Mouse (Mus musculus): ENCODE data around the gene Slco3a1. TPM values are rescaled to one million over a fixed set of nuclear protein-coding genes. Genes with fewer than 3 reads are reported as not detected.

Gene Slco3a1
- polyA plus RNA-seq, 1 experiment from 2014 or later: 42.8 TPM

- ATAC-seq (no peak), DNase-seq (ENCODE audit: low spot score) (no peak)
- no peaks in the 10 kb centered on the region for H3K9me3 ChIP-seq (ENCODE audit: low read length)
- no peak overlapping the region for H3K4me3 ChIP-seq (ENCODE audit: low read depth, low read length)
- H3K9ac ChIP-seq (replicated peaks; ENCODE audit: low read depth): no peak overlapping the region
- H3K27ac ChIP-seq (ENCODE audit: low read length): no peak overlapping the region
- H3K4me1 ChIP-seq (ENCODE audit: insufficient read depth, low read depth, low read length): no peaks in the 10 kb centered on the region
- no peaks in the 10 kb centered on the region for H3K36me3 ChIP-seq (ENCODE audit: insufficient read depth, low read length)
- WGBS: 78% methylated on average over 5 of the region's 5 CpGs
- H3K27me3 ChIP-seq (replicated peaks; ENCODE audit: insufficient read depth, low read length): no peaks in the 10 kb centered on the region
- TF ChIP-seq EP300 (IDR thresholded peaks at IDR 0.05) (no peak), CTCF (IDR thresholded peaks at IDR 0.05) (no peak)
- H3K4me2 ChIP-seq (replicated peaks; ENCODE audit: low read depth, low read length): no peak overlapping the region
Measured at GRCm38 (mm10) chr7:74445148-74445547, 109.4 kb downstream of the Slco3a1 start.

GRCm38 (mm10) chr7:74442380-74442779, 112.2 kb downstream of the Slco3a1 start:
- TF ChIP-seq EP300 (IDR thresholded peaks at IDR 0.05): 0 out of 2 replicates have a peak, but pooled peaks have one; percentile 13
- no peak for TF ChIP-seq CTCF (IDR thresholded peaks at IDR 0.05)
- DNase-seq (ENCODE audit: low spot score) (no peak), ATAC-seq (no peak)
- H3K4me2 ChIP-seq (replicated peaks; ENCODE audit: low read depth, low read length): no peak overlapping the region
- H3K27me3 ChIP-seq (replicated peaks; ENCODE audit: insufficient read depth, low read length): no peaks in the 10 kb centered on the region
- no peaks in the 10 kb centered on the region for H3K4me1 ChIP-seq (ENCODE audit: insufficient read depth, low read depth, low read length)
- H3K9me3 ChIP-seq (ENCODE audit: low read length): no peaks in the 10 kb centered on the region
- 48% methylated on average over 5 of the region's 5 CpGs for WGBS
- H3K36me3 ChIP-seq (ENCODE audit: insufficient read depth, low read length): no peaks in the 10 kb centered on the region
- no peak overlapping the region for H3K27ac ChIP-seq (ENCODE audit: low read length)
- H3K9ac ChIP-seq (replicated peaks; ENCODE audit: low read depth): no peak overlapping the region
- no peak overlapping the region for H3K4me3 ChIP-seq (ENCODE audit: low read depth, low read length)

- Histone ChIP-seq H3K4me2 (replicated peaks; ENCODE audit: low read depth, low read length) (no peak overlapping the region), H3K27ac (ENCODE audit: low read length) (no peak overlapping the region), H3K27me3 (replicated peaks; ENCODE audit: insufficient read depth, low read length) (no peaks in the 10 kb centered on the region), H3K9ac (replicated peaks; ENCODE audit: low read depth) (no peak overlapping the region), H3K4me1 (ENCODE audit: insufficient read depth, low read depth, low read length) (no peaks in the 10 kb centered on the region), H3K4me3 (ENCODE audit: low read depth, low read length) (no peak overlapping the region), H3K36me3 (ENCODE audit: insufficient read depth, low read length) (no peaks in the 10 kb centered on the region), H3K9me3 (ENCODE audit: low read length) (no peaks in the 10 kb centered on the region)
- TF ChIP-seq CTCF (IDR thresholded peaks at IDR 0.05): no peak
- no peak for TF ChIP-seq EP300 (IDR thresholded peaks at IDR 0.05)
- DNase-seq (ENCODE audit: low spot score): no peak
- no peak for ATAC-seq
- WGBS: 27% methylated on average over 1 of the region's 1 CpGs
Measured at GRCm38 (mm10) chr7:74437534-74437933, 117.0 kb downstream of the Slco3a1 start.

- ATAC-seq: peak; percentile 87
- peak; percentile 75 for DNase-seq (ENCODE audit: low spot score)
- Histone ChIP-seq H3K36me3 (ENCODE audit: insufficient read depth, low read length) (no peaks in the 10 kb centered on the region), H3K4me1 (ENCODE audit: insufficient read depth, low read depth, low read length) (no peaks in the 10 kb centered on the region), H3K27ac (ENCODE audit: low read length) (no peak overlapping the region; the same call in 1 of the 2 replicates), H3K4me3 (ENCODE audit: low read depth, low read length) (no peak overlapping the region), H3K9ac (replicated peaks; ENCODE audit: low read depth) (no peak overlapping the region), H3K4me2 (replicated peaks; ENCODE audit: low read depth, low read length) (no peak overlapping the region), H3K9me3 (ENCODE audit: low read length) (no peaks in the 10 kb centered on the region), H3K27me3 (replicated peaks; ENCODE audit: insufficient read depth, low read length) (no peaks in the 10 kb centered on the region)
- peak; percentile 96 for TF ChIP-seq EP300 (IDR thresholded peaks at IDR 0.05)
- no peak for TF ChIP-seq CTCF (IDR thresholded peaks at IDR 0.05)
- WGBS: 52% methylated on average over 2 of the region's 2 CpGs
Measured at GRCm38 (mm10) chr7:74436642-74437041, 117.9 kb downstream of the Slco3a1 start.

- 57% methylated on average over 2 of the region's 2 CpGs for WGBS
- no peaks in the 10 kb centered on the region for H3K9me3 ChIP-seq (ENCODE audit: low read length)
- no peak overlapping the region for H3K4me2 ChIP-seq (replicated peaks; ENCODE audit: low read depth, low read length)
- ATAC-seq: no peak
- no peaks in the 10 kb centered on the region for H3K36me3 ChIP-seq (ENCODE audit: insufficient read depth, low read length)
- no peak for TF ChIP-seq CTCF (IDR thresholded peaks at IDR 0.05)
- TF ChIP-seq EP300 (IDR thresholded peaks at IDR 0.05): no peak
- H3K4me3 ChIP-seq (ENCODE audit: low read depth, low read length): no peak overlapping the region
- no peak overlapping the region for H3K9ac ChIP-seq (replicated peaks; ENCODE audit: low read depth)
- H3K27ac ChIP-seq (ENCODE audit: low read length): no peak overlapping the region
- no peaks in the 10 kb centered on the region for H3K27me3 ChIP-seq (replicated peaks; ENCODE audit: insufficient read depth, low read length)
- DNase-seq (ENCODE audit: low spot score): peak; percentile 58
- no peaks in the 10 kb centered on the region for H3K4me1 ChIP-seq (ENCODE audit: insufficient read depth, low read depth, low read length)
Measured at GRCm38 (mm10) chr7:74432950-74433349, 121.6 kb downstream of the Slco3a1 start.

GRCm38 (mm10) chr7:74429252-74429651, 125.3 kb downstream of the Slco3a1 start:
- no peaks in the 10 kb centered on the region for H3K36me3 ChIP-seq (ENCODE audit: insufficient read depth, low read length)
- DNase-seq (ENCODE audit: low spot score) (no peak), ATAC-seq (no peak)
- no peak overlapping the region for H3K27ac ChIP-seq (ENCODE audit: low read length)
- peaks cover 2% of the 10 kb centered on the region; the same call in 1 of the 2 replicates for H3K4me1 ChIP-seq (ENCODE audit: insufficient read depth, low read depth, low read length)
- WGBS: 59% methylated on average over 3 of the region's 3 CpGs
- no peak overlapping the region for H3K4me2 ChIP-seq (replicated peaks; ENCODE audit: low read depth, low read length)
- H3K9me3 ChIP-seq (ENCODE audit: low read length): no peaks in the 10 kb centered on the region
- no peaks in the 10 kb centered on the region for H3K27me3 ChIP-seq (replicated peaks; ENCODE audit: insufficient read depth, low read length)
- TF ChIP-seq EP300 (IDR thresholded peaks at IDR 0.05) (no peak), CTCF (IDR thresholded peaks at IDR 0.05) (no peak)
- no peak overlapping the region for H3K9ac ChIP-seq (replicated peaks; ENCODE audit: low read depth)
- H3K4me3 ChIP-seq (ENCODE audit: low read depth, low read length): no peak overlapping the region

- no peak overlapping the region for H3K4me2 ChIP-seq (replicated peaks; ENCODE audit: low read depth, low read length)
- ATAC-seq (no peak), DNase-seq (ENCODE audit: low spot score) (no peak)
- no peaks in the 10 kb centered on the region for H3K9me3 ChIP-seq (ENCODE audit: low read length)
- H3K36me3 ChIP-seq (ENCODE audit: insufficient read depth, low read length): no peaks in the 10 kb centered on the region
- no peak overlapping the region for H3K9ac ChIP-seq (replicated peaks; ENCODE audit: low read depth)
- H3K27me3 ChIP-seq (replicated peaks; ENCODE audit: insufficient read depth, low read length): no peaks in the 10 kb centered on the region
- WGBS: 29% methylated on average over 1 of the region's 1 CpGs
- peaks cover 7% of the 10 kb centered on the region; the same call in 1 of the 2 replicates for H3K4me1 ChIP-seq (ENCODE audit: insufficient read depth, low read depth, low read length)
- no peak overlapping the region for H3K27ac ChIP-seq (ENCODE audit: low read length)
- TF ChIP-seq CTCF (IDR thresholded peaks at IDR 0.05): no peak
- H3K4me3 ChIP-seq (ENCODE audit: low read depth, low read length): no peak overlapping the region
Measured at GRCm38 (mm10) chr7:74427135-74427534, 127.4 kb downstream of the Slco3a1 start.

Data from lung, postnatal 0 days (tissue).